Mouse (Mus musculus): Measurements from ENCODE around the gene Cryge.
"Not testable (repeated sequence)": the region's sequence is repeated elsewhere in the genome, so short reads cannot be mapped to it uniquely, and the experiment has no call there.

The Cryge gene

DNA sequence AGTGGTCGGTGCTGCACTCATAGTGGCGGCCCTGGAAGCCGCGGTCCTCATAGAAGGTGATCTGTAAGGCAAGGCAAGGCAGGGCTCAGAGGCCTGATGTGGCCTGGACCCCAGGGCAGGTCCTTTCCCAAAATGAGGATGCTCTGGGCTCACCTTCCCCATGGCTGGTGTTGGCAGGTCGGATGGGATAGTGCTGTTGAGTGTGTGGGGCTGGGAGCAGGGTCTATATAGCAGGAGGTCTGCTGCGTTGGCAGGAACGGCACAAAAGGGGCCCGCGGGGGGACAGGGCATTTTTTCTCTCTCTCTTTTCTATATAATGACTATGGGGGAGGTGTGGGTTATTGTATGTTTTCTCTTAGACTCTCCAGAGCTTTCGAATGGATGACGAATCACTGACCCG, at the start of gene Cryge:
TSS of gene Cryge (minus strand) at position 198 of the 400 bp plus-strand sequence.
- not testable (repeated sequence) for DNase-seq (ENCODE audit: low read depth, low spot score)

DNA sequence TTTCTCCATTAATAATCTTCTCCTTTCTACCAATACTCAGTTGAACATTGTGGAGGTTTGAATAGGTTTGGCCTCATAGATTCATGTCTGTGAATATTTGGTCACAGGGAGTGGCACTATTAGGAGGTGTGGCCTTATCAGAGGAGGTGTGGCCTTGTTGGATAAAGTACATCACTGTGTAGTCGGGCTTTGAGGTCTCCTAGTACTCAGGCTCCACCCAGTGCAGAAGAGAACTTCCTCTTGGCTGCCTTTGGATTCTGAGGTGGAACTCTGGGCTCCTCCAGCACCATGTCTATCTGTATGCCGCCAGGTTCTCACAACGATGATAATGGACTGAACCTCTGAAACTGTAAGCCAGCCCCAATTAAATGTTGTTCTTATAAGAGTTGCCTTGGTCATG, 46.0 kb upstream of the Cryge start:
- DNase-seq (ENCODE audit: low read depth, low spot score) = no peak

DNA sequence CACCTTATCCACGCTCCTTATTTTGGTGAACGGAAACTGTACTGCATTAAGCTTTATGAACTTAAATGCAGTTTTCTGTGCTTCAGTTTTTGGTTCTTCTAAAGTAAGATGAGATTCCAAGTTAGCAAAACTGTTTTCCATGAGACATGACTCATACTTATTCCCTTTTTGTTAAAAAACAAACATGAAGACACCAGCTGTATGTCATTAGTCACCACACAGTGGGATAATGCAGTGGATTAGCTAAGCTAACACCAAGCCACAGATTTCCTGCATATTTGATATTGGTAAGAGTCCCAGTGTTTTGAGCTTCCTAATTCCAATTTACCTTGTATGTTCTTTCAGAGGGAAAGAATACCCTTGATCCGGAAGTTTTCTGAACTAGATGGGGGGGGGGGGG, 40.6 kb upstream of the Cryge start:
- DNase-seq (ENCODE audit: low read depth, low spot score) = no peak

- DNase-seq (ENCODE audit: low read depth, low spot score) = no peak
Observed at GRCm38 (mm10) chr1:65090370-65090769, 39.4 kb upstream of the Cryge start.

DNA sequence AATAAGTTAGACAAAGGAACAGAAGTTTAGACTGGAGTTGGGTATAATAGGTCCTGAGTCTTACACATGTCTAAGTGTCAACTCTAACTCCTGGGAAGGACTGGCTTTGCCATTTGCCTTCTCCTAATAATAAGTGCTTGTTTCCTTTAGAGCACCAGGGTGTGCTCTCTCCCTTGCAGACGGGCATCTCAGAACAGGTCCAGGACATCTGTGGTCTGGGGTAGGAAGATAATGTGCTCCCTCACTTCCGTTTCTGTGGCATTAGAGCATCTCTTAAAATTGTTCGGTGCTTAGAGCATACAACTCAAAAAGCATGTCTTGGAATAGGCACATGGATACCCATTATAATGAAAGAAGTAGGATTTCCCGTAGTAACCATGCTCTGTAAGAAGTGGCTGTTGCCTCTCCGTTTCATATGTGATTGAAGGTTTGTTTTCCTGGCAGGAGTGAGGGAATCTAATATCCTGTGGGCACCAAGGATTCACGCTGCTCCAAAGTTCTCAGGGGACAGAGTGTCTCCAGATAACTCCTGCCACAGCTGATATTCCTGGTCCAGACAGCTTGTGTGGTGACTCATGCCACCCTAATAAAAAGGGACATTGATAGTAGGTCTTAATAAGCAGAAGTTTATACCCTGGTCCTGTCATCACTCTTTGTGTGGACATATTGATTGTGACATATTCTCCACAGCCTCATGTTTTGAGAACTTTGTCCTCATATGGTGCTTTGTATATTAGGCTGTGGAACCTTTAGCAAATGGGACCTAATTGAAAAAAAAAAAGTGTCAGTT, 37.8 kb upstream of the Cryge start:
- no peak for DNase-seq (ENCODE audit: low read depth, low spot score)

- no peak for DNase-seq (ENCODE audit: low read depth, low spot score)
Observed at GRCm38 (mm10) chr1:65082188-65082587, 31.2 kb upstream of the Cryge start, which contains the start of gene Crygb. Gene Crygb (minus strand): TSS chr1:65082288.

DNA sequence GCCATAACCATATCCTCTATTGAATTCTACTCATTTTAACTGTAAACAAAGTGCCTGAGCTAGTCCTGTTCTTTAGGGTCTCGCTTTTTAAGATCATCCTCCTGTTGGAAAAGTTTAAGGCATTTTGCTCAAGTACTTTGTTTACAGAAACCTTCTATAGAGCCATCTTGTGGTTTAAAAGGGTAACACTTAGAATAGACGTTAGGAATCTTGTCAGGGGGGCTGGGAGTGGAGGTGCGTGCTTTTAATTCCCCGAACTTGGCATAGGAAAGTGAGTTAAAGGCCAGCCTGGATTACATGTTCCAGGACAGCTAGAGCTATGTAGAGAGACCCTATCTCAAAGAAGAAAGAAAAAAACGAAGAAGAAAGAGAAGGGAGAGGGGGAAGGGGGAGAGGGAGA, 24.7 kb upstream of the Cryge start:
- no peak for DNase-seq (ENCODE audit: low read depth, low spot score)

DNA sequence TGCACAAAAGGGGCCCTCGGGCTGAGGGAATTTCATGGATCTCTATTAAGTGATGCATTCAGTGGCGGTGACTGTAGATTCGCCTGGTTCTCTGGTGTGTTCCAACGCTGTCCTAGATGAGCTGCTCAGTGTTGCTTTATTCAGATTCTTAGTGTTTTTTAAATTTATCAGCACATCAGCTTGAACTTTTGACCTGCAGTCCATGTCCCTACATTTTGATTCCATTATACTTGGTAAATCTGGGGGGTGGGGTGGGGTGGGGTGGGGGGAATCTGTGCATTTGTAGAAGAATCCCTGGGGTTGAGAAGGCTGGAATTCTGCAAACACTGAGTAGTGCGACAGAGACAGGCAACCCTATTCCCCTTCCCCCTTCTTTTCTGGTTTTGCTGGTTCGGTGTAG, 22.6 kb upstream of the Cryge start, which contains the start of gene Crygc:
TSS of gene Crygc (minus strand) at position 101 of the 400 bp plus-strand sequence.
- DNase-seq (ENCODE audit: low read depth, low spot score) = no peak

DNA sequence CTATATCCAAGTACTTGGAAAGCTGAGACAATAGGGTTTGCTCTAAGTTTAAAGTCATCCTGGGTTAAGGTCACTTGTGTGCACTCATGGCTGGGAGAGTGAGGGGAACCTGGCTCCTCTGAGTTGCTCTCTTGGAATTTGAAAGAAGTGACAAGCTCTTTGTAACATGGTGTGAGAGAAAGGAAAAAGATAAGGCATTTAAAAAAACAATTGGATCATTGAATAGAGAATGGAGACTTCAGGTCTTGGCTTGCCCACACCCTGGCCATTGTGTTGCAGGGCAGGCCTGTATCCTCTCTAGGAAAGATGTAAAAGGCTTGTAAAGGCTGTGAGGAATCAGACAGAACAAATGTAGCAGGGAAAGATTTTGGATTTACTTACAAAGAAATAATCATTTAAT, 16.9 kb upstream of the Cryge start:
- no peak for DNase-seq (ENCODE audit: low read depth, low spot score)

GRCm38 (mm10) chr1:65064201-65064600, 13.3 kb upstream of the Cryge start:
- DNase-seq (ENCODE audit: low read depth, low spot score) = no peak

DNA sequence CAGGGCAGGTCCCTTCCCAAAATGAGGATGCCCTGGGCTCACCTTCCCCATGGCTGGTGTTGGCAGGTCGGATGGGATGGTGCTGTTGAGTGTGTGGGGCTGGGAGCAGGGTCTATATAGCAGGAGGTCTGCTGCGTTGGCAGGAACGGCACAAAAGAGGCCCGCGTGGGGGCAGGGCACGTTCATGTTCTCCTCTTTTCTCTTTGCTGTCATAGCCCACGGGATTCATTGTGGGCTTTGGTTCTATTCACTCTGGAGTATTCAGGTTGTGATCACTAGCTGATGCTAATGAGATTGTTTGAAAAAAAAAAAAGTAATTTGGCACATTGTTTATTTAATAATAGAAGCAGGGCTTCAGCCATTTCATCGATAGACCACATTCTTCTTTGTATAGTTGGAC, 12.4 kb upstream of the Cryge start, which contains the start of gene Crygd:
TSS of gene Crygd (minus strand) at position 101 of the 400 bp plus-strand sequence.
- DNase-seq (ENCODE audit: low read depth, low spot score) = no peak

DNA sequence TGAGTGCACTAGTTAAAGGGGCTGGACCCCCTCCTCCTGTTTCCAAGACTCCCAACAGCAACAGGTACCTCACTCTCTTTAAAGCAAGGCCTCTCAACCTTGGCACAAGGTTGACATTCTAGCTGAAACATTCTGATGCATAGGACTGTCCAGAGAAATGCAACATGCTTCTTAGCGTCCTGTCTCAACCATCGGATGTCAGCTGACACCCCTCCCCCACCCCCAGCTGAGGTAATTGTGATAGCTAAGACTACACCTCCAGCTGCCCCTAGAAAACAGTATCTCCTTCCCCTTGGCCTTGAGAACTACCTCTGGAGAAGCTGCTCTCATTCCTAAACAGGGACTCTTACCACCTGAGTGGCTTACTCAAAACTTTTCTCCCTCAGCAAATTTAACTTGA, 1.2 kb upstream of the Cryge start:
- DNase-seq (ENCODE audit: low read depth, low spot score) = no peak

- no peak for DNase-seq (ENCODE audit: low read depth, low spot score)
Observed at GRCm38 (mm10) chr1:65051696-65052095, 747 bp upstream of the Cryge start.

DNA sequence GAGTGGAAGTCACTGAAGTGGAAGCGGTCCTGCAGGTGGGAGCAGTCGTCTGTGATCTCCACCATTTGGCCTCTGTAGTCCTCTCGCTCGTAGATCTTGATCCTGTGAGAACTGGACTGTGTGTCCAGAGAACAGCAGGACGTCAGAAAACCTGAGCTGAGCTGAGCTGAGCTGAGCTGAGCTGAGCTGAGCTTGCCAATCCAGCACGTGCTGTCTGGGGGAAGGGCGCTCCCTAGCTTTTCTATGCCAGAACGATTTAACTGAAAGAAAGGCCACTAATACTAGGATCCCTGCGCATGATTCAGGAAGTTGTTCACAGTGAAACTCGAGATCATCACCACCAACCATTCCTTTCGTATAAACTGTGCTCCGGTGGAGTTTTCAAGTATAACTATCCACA, 2.2 kb downstream of the Cryge start:
- peak; percentile 11 for DNase-seq (ENCODE audit: low read depth, low spot score)

DNA sequence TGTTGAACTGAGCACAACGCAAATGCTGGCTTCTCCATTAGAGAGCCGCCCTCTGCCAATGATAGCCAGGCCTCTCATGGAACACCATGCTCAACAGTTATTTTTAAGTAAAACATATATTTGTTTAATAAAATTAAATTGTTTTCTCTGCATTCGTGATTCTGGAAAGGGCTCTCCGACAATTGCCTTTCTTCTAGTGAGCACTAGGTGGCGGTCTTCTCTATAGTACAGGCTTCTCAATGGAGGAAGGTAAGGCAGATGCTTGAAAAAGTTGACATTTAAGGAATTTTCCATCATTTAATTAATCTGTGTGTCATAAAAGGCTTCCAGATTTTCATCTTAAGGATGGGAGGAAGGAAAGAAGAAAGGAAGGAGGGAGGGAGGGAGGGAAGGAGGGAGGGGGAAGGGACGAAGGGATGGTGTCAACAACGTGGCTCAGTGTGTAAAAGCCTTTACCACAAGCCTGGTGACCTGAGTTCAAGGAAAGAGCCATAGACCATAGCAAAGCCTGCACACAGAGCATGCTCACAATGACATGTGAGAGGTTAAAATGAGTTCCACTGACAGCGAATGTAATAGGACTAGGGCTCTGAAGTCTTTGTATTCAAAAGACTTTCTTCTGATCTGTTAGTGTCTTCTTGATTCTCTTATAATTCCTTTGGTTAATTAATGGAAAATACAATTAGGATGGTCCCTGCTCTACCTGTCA, 4.4 kb downstream of the Cryge start:
- DNase-seq (ENCODE audit: low read depth, low spot score) = peak; percentile 43

DNA sequence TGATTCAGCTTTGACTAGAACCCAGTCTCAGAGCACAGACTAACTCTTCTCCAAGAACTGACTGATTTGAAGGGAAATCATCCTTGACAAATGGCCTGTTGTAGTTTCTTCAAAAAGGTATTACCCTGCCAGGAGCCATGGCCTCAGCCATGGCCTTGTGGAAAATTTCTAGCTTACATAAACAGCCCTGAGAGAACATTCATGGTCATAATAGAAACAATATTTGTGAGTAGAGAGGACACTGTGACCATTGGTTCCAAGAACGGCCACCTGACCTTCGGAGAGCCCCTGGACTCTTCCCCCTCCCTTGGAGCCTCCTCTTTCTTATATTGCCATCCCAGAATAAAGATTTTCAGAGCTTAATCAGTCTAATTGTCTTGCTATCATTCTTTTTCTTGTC, 7.5 kb downstream of the Cryge start:
- no peak for DNase-seq (ENCODE audit: low read depth, low spot score)

- no peak for DNase-seq (ENCODE audit: low read depth, low spot score)
Observed at GRCm38 (mm10) chr1:65041837-65042236, 9.1 kb downstream of the Cryge start.

- DNase-seq (ENCODE audit: low read depth, low spot score) = no peak
Observed at GRCm38 (mm10) chr1:65040806-65041205, 10.1 kb downstream of the Cryge start.

- no peak for DNase-seq (ENCODE audit: low read depth, low spot score)
Observed at GRCm38 (mm10) chr1:65039679-65040078, 11.3 kb downstream of the Cryge start.

GRCm38 (mm10) chr1:65037542-65037941, 13.4 kb downstream of the Cryge start:
- DNase-seq (ENCODE audit: low read depth, low spot score) = no peak

DNA sequence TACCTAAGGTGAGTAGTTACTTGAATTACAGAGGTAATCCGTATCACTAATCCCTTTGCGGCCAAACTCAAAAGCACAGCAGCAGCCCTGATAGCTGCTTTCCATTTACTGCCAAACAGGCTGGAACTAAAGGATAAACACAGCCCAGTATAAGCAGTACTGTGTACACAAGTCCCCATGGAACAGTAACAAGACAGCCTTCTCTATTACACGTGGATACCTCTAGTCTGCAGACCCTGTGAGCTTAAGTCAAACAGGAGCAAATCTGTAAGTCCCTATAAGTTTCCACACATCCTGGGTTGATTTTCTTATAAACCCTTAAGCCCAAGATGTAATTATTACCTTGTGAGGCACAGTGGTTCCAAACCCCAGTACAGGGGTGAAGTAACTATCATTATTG, 15.4 kb downstream of the Cryge start:
- DNase-seq (ENCODE audit: low read depth, low spot score) = no peak

DNA sequence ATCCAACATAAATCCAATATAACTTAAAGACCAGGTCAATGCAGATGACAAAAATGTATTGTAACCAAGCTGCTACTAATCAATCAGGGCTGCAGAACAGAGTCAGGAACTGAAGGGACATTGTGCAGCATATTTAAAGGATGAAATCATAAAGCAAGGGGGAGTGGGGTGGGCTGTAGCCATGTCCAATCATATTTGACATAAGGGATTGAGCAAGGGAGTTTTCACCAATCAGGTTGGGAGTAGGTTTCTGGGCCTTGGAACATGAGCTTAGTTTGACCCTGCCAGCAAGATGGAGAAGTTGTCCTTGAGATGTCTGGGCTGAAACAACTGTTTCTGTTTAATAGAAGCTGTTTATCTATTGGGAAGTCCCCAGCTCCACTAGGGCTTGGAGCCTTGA, 18.3 kb downstream of the Cryge start, which contains the start of gene Akr1cl:
TSS of gene Akr1cl (minus strand) at position 119 of the 400 bp plus-strand sequence.
- DNase-seq (ENCODE audit: low read depth, low spot score) = no peak

DNA sequence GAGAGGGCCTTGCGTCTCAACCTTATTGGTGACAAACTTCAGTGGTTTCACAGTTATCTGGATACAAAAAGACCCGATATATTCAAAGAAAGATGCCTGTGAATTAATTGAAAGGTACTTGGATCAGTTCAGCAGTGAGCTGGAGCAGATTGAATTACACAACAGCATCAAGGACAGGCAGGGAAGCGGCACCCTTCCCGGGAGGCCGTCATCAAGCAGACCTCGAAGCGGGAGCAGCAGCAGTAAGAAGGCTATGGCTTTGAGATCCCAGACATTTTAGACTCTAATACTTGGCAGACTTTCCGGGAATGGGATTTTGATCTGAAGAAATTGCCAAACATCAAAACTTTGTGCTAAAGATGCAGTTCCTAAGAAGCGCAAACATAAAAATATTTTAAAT, 22.7 kb downstream of the Cryge start:
- DNase-seq (ENCODE audit: low read depth, low spot score) = no peak
